ENCODE assay signal across 12 mouse cellular contexts in the genomic region with DNA sequence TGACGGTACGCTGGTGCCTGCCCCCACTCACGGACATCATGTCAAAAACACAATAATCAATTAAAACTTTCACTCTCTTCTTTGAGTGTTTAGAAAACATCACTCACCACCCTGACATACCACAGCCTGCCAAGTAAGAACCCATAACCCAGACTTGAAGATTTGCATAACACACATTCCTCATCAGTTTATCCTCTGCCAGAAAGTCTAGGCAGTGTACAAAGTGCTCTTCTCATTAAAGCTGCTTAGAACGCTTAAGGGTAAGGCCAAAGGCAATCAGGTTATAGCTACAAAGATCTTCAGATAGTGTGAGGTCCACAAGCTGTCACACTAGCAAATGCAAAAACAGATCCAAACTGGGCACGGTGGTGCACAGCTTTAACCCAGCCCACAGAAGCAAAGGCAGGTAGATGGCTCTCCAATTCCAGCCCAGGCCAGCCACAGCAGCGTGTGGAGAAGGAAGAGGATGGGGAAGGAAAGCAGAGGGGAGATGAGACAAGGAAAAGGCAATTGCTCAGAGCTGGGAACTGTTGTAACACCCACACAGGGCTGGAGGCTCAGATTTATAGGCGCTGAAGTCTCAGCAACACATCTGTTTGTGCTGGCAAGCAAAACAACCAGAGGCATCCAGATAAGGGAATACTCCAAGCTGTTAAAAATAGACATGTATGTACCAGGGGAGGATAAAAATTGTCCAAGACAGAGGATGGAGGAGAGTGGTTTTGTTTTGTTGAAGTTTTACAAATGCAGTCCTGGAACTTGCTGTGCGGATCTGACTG. TPM values are rescaled to one million over a fixed set of nuclear protein-coding genes. Genes with fewer than 3 reads are reported as not detected.
A peak's percentile ranks its signal among the peaks of the same experiment; 100 is the strongest.
DNase-seq lines count a peak whose midpoint lies in the region; ATAC-seq and TF ChIP-seq lines count a peak whose summit lies in the region.
"Had no signal": no experiment of that assay in that cellular context is flagged by ENCODE, and none has a peak within 500 bp of the region (broad histone marks: within the 10 kb centered on the region; RNA-seq: fewer than 3 reads in every experiment).

No protein-coding gene starts in this region.

- no peaks in the 10 kb centered on the region for H3K9me3 ChIP-seq in limb, embryonic 14.5 days (ENCODE audit: control insufficient read depth, low read length)
- H3K9me3 ChIP-seq: hindbrain, embryonic 13.5 days had no signal

- no peak overlapping the region for H3K4me3 ChIP-seq in embryonic fibroblast, embryonic 13.5 days (ENCODE audit: insufficient read depth, low read length)
- H3K4me3 ChIP-seq in limb, embryonic 14.5 days (replicated peaks; ENCODE audit: low read length) = no peak overlapping the region
- H3K4me3 ChIP-seq: hindbrain, embryonic 13.5 days had no signal

- intact Hi-C loops in left cerebral cortex, postnatal 14 days (cut with DNase I) = no loop called here
- intact Hi-C loops in left cerebral cortex, postnatal 4 days (cut with DNase I) = no loop called here

- TF ChIP-seq POLR2A in embryonic fibroblast, embryonic 13.5 days (IDR thresholded peaks at IDR 0.05; ENCODE audit: low read depth, low read length) = no peak
- no peak for TF ChIP-seq POLR2A in limb, embryonic 14.5 days (IDR thresholded peaks at IDR 0.05; ENCODE audit: borderline replicate concordance, extremely low read depth, insufficient read depth, insufficient read length)

- no peak for ATAC-seq in limb, embryonic 14.5 days (ENCODE audit: low FRiP score, low read depth)

- no peak overlapping the region for H3K9ac ChIP-seq in limb, embryonic 14.5 days (ENCODE audit: low read depth, low read length, severe bottlenecking)
- H3K9ac ChIP-seq: hindbrain, embryonic 13.5 days had no signal

- no peaks in the 10 kb centered on the region; the same call in 1 of the 2 replicates for H3K4me1 ChIP-seq in embryonic fibroblast, embryonic 13.5 days (ENCODE audit: control insufficient read depth, insufficient read depth, low read length)
- peaks cover 17% of the 10 kb centered on the region for H3K4me1 ChIP-seq in limb, embryonic 14.5 days (ENCODE audit: control insufficient read depth, insufficient read depth, low read length)
- H3K4me1 ChIP-seq: hindbrain, embryonic 13.5 days had no signal

- H3K27ac ChIP-seq in embryonic fibroblast, embryonic 13.5 days (ENCODE audit: insufficient read depth, low read length) = peak overlapping the region; percentile 76
- H3K27ac ChIP-seq in limb, embryonic 14.5 days (replicated peaks; ENCODE audit: low read depth, low read length) = 0 out of 2 replicates have a peak overlapping the region, but pooled peaks have one; percentile 48
- H3K27ac ChIP-seq: hindbrain, embryonic 13.5 days had no signal

- no peaks in the 10 kb centered on the region for H3K36me3 ChIP-seq in limb, embryonic 14.5 days (ENCODE audit: control insufficient read depth, insufficient read depth, low read length)
- H3K36me3 ChIP-seq: hindbrain, embryonic 13.5 days had no signal

- peak; percentile 19 to 57 for DNase-seq in left cerebral cortex, postnatal 14 days (ENCODE audit: low spot score in 2 of 2)
- no peak for DNase-seq in left cerebral cortex, postnatal 4 days
- DNase-seq in MN1 (ENCODE audit: low spot score) = peak; percentile 19
- DNase-seq in limb, embryonic 14.5 days (ENCODE audit: low spot score) = no peak
- no peak for DNase-seq in adrenal gland, postnatal 14 days
- DNase-seq in adrenal gland, adult 2 months = no peak
- DNase-seq in embryo, embryonic 11 days = no peak
- DNase-seq: cerebellum, adult 11 months had no signal

- no peak overlapping the region for H3K4me2 ChIP-seq in limb, embryonic 14.5 days (replicated peaks; ENCODE audit: low read depth, low read length, severe bottlenecking)
- H3K4me2 ChIP-seq: hindbrain, embryonic 13.5 days had no signal

- no peaks in the 10 kb centered on the region for H3K27me3 ChIP-seq in limb, embryonic 14.5 days (ENCODE audit: control insufficient read depth, insufficient read depth, low read length)
- H3K27me3 ChIP-seq: hindbrain, embryonic 13.5 days had no signal

- 55% methylated on average over 8 of the region's 8 CpGs for WGBS in limb, embryonic 14.5 days

- no peak for TF ChIP-seq CTCF in embryonic fibroblast, embryonic 13.5 days (IDR thresholded peaks at IDR 0.05; ENCODE audit: borderline replicate concordance, insufficient read depth, low read length)

RNA-seq across cellular contexts. Expression of a gene that starts 9.8 kb away (rescaled TPM):
- total RNA-seq in left cerebral cortex, postnatal 14 days (2021) = 10 to 100 TPM; 11.5 to 19.4 TPM
- total RNA-seq in left cerebral cortex, postnatal 4 days (2021) = 10 to 100 TPM; 23.8 to 34.4 TPM
- polyA plus RNA-seq in embryonic fibroblast, embryonic 13.5 days (2011; ENCODE audit: insufficient read length, low read depth, missing spikeins) = 11.6 and 11.7 TPM in 2 replicates
- polyA plus RNA-seq in limb, embryonic 14.5 days (2012; rRNA removed) = 88.7 and 95.3 TPM in 2 replicates
- polyA plus RNA-seq in limb, embryonic 14.5 days (2014; fragmentation: Nextera tagmentation; extraction: Ambion mirVana) = 149 and 160 TPM in 2 replicates
- 29.0 and 31.5 TPM in 2 replicates for total RNA-seq in adrenal gland, postnatal 14 days (2021)
- 10 to 100 TPM; 44.3 to 53.9 TPM for total RNA-seq in adrenal gland, adult 2 months (2021)
- polyA plus RNA-seq in adrenal gland, adult 2 months (2012; rRNA removed) = 61.1 and 90.2 TPM in 2 replicates

RNA-seq across cellular contexts. Expression of a gene that starts 17.2 kb away (rescaled TPM):
- total RNA-seq in left cerebral cortex, postnatal 14 days (2021) = 1 to 10 TPM; 6.6 to 8.0 TPM
- 1 to 10 TPM; 1.5 to 1.9 TPM for total RNA-seq in left cerebral cortex, postnatal 4 days (2021)
- polyA plus RNA-seq in embryonic fibroblast, embryonic 13.5 days (2011; ENCODE audit: insufficient read length, low read depth, missing spikeins) = 8.2 and 12.8 TPM in 2 replicates
- 8.7 and 9.6 TPM in 2 replicates for polyA plus RNA-seq in limb, embryonic 14.5 days (2012; rRNA removed)
- polyA plus RNA-seq in limb, embryonic 14.5 days (2014; fragmentation: Nextera tagmentation; extraction: Ambion mirVana) = 9.0 and 13.8 TPM in 2 replicates
- total RNA-seq in adrenal gland, postnatal 14 days (2021) = 10.9 and 12.4 TPM in 2 replicates
- 1 to 10 TPM; 5.5 to 9.8 TPM for total RNA-seq in adrenal gland, adult 2 months (2021)
- polyA plus RNA-seq in adrenal gland, adult 2 months (2012; rRNA removed) = 9.2 and 12.1 TPM in 2 replicates

RNA-seq across cellular contexts. Expression of a gene that starts 23.6 kb away (rescaled TPM):
- not detected for total RNA-seq in left cerebral cortex, postnatal 14 days (2021)
- under 1 TPM in 1 of 2 experiments, not detected in 1; 0.80 TPM for total RNA-seq in left cerebral cortex, postnatal 4 days (2021)
- 10.6 and 40.6 TPM in 2 replicates for polyA plus RNA-seq in embryonic fibroblast, embryonic 13.5 days (2011; ENCODE audit: insufficient read length, low read depth, missing spikeins)
- polyA plus RNA-seq in limb, embryonic 14.5 days (2012; rRNA removed) = 0.32 and 0.92 TPM in 2 replicates
- 1.2 and 3.0 TPM in 2 replicates for polyA plus RNA-seq in limb, embryonic 14.5 days (2014; fragmentation: Nextera tagmentation; extraction: Ambion mirVana)
- 2.4 and 2.7 TPM in 2 replicates for total RNA-seq in adrenal gland, postnatal 14 days (2021)
- 1 to 10 TPM; 2.3 to 4.2 TPM for total RNA-seq in adrenal gland, adult 2 months (2021)
- polyA plus RNA-seq in adrenal gland, adult 2 months (2012; rRNA removed) = 2.5 TPM in 2 replicates
- total RNA-seq: left cerebral cortex, postnatal 10 days; midbrain, postnatal 0 days had no signal

RNA-seq across cellular contexts. Expression of a gene that starts 31.9 kb away (rescaled TPM):
- 100 to 1,000 TPM in 1 of 2 experiments, 10 to 100 TPM in 1; 97.6 to 105 TPM for total RNA-seq in left cerebral cortex, postnatal 14 days (2021)
- 100 to 1,000 TPM; 222 to 228 TPM for total RNA-seq in left cerebral cortex, postnatal 4 days (2021)
- polyA plus RNA-seq in embryonic fibroblast, embryonic 13.5 days (2011; ENCODE audit: insufficient read length, low read depth, missing spikeins) = 4.7 and 6.6 TPM in 2 replicates
- 10.6 and 10.7 TPM in 2 replicates for polyA plus RNA-seq in limb, embryonic 14.5 days (2012; rRNA removed)
- polyA plus RNA-seq in limb, embryonic 14.5 days (2014; fragmentation: Nextera tagmentation; extraction: Ambion mirVana) = 13.2 and 13.7 TPM in 2 replicates
- 1.8 and 2.4 TPM in 2 replicates for total RNA-seq in adrenal gland, postnatal 14 days (2021)
- 1 to 10 TPM; 1.5 to 3.3 TPM for total RNA-seq in adrenal gland, adult 2 months (2021)
- polyA plus RNA-seq in adrenal gland, adult 2 months (2012; rRNA removed) = 2.9 and 3.1 TPM in 2 replicates

RNA-seq across cellular contexts. Expression of a gene that starts 33.7 kb away (rescaled TPM):
- 10 to 100 TPM; 48.4 to 50.9 TPM for total RNA-seq in left cerebral cortex, postnatal 14 days (2021)
- total RNA-seq in left cerebral cortex, postnatal 4 days (2021) = 10 to 100 TPM; 35.9 to 38.1 TPM
- 67.7 and 68.0 TPM in 2 replicates for polyA plus RNA-seq in embryonic fibroblast, embryonic 13.5 days (2011; ENCODE audit: insufficient read length, low read depth, missing spikeins)
- polyA plus RNA-seq in limb, embryonic 14.5 days (2012; rRNA removed) = 107 and 150 TPM in 2 replicates
- polyA plus RNA-seq in limb, embryonic 14.5 days (2014; fragmentation: Nextera tagmentation; extraction: Ambion mirVana) = 130 and 139 TPM in 2 replicates
- 77.1 and 81.0 TPM in 2 replicates for total RNA-seq in adrenal gland, postnatal 14 days (2021)
- 10 to 100 TPM; 55.2 to 64.5 TPM for total RNA-seq in adrenal gland, adult 2 months (2021)
- polyA plus RNA-seq in adrenal gland, adult 2 months (2012; rRNA removed) = 162 and 191 TPM in 2 replicates

Comparison
In these comparisons a context has a peak if more than half of its experiments do, and no peak if none do; other contexts are left out.
1. DNase-seq: peak in left cerebral cortex, postnatal 14 days (2 of 2) and MN1 (single experiment); none in left cerebral cortex, postnatal 4 days (single experiment), limb, embryonic 14.5 days (single experiment), adrenal gland, postnatal 14 days (single experiment), adrenal gland, adult 2 months (single experiment) and embryo, embryonic 11 days (single experiment).